Mouse (Mus musculus) thymus, adult 2 months (tissue): Measurements from ENCODE around the gene Mesd. TPM values are rescaled to one million over a fixed set of nuclear protein-coding genes. Genes with fewer than 3 reads are reported as not detected.

Experiments used
- DNase-seq: peaks from one replicate; pipeline ENCODE4 v3.0.0; 2021
- H3K27ac ChIP-seq: fragments of 200-500 bp; 2 replicates; pipeline ENCODE4 v1.5.1; 2012; ENCODE audit warnings: low read length, control low read depth; ENCODE audit not compliant: control insufficient read depth, insufficient read depth
- H3K27me3 ChIP-seq: fragments of 200-500 bp; 2 replicates; pipeline ENCODE4 v1.6.1; 2012; ENCODE audit warnings: mild to moderate bottlenecking, low read length, moderate library complexity, mixed read lengths; ENCODE audit not compliant: control insufficient read depth, insufficient read depth
- H3K36me3 ChIP-seq: fragments of 200-500 bp; 2 replicates; pipeline ENCODE4 v1.6.1; 2012; ENCODE audit warnings: mild to moderate bottlenecking, low read length, moderate library complexity; ENCODE audit not compliant: control insufficient read depth, insufficient read depth
- H3K4me1 ChIP-seq: fragments of 200-500 bp; replicated peaks from 2 replicates; pipeline ENCODE4 v1.6.1; 2012; ENCODE audit warnings: low read length; ENCODE audit not compliant: control insufficient read depth, insufficient read depth
- H3K4me3 ChIP-seq: fragments of 200-500 bp; 2 replicates; pipeline ENCODE4 v1.5.1; 2012; ENCODE audit warnings: mild to moderate bottlenecking, low read length, control low read depth, moderate library complexity; ENCODE audit not compliant: control insufficient read depth, insufficient read depth
- CTCF ChIP-seq: fragments of 200-500 bp; IDR thresholded peaks from 2 replicates; pipeline ENCODE4 v1.5.1; 2012; ENCODE audit warnings: mild to moderate bottlenecking, control low read depth, low read length, moderate library complexity, borderline replicate concordance; ENCODE audit not compliant: control insufficient read depth, poor library complexity, insufficient read depth; ENCODE audit errors: extremely low read depth
- POLR2A ChIP-seq: fragments of 200-500 bp; IDR thresholded peaks from 2 replicates; pipeline ENCODE4 v1.6.1; 2012; ENCODE audit warnings: mild to moderate bottlenecking, low read length, control low read depth, moderate library complexity; ENCODE audit not compliant: control insufficient read depth, poor library complexity, insufficient read depth; ENCODE audit errors: extremely low read depth
- whole genome bisulfite sequencing: fragments of 180-500 bp; shearing (Covaris S2); methylation state at CpG from one replicate; pipeline ENCODE4 v1.1.7; 2018; 5-methylcytosine and 5-hydroxymethylcytosine counted together
- polyA plus RNA-seq: library from polyadenylated mRNA; depleted of rRNA; stranded (reverse); fragments of >200 nt; gene quantifications from 2 replicates; pipeline ENCODE4 v1.2.3, GENCODE M21; 2012

The Mesd gene
- polyA plus RNA-seq, 1 experiment = 14.2 TPM

DNA sequence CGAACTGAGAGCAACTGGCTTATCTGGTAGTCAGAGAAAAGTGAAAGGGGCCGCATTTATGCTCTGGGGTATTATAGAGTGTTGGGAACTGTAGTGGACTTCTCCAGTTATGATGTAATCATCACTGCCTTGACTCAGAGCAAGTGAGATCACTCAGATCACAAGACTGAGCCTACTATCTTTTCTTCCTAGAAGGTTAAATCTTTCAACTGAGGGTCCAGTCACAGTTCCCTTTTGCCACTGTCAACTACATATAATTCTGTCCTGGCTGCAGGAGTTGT, 27.1 kb upstream of the Mesd start:
- H3K27ac ChIP-seq = no peak overlapping the region
- H3K27me3 ChIP-seq = no peaks in the 10 kb centered on the region
- no peak overlapping the region for H3K4me3 ChIP-seq
- TF ChIP-seq POLR2A = no peak
- TF ChIP-seq CTCF = no peak
- WGBS = 95% methylated on average over 2 of the region's 2 CpGs
- no peak for DNase-seq
- H3K36me3 ChIP-seq = no peaks in the 10 kb centered on the region
- H3K4me1 ChIP-seq = peaks cover 6% of the 10 kb centered on the region

GRCm38 (mm10) chr7:83857921-83858320, 26.3 kb upstream of the Mesd start:
- no peak overlapping the region for H3K27ac ChIP-seq
- H3K36me3 ChIP-seq = no peaks in the 10 kb centered on the region
- no peak overlapping the region for H3K4me3 ChIP-seq
- TF ChIP-seq POLR2A (no peak), CTCF (no peak)
- no peaks in the 10 kb centered on the region for H3K27me3 ChIP-seq
- 99% methylated on average over 3 of the region's 3 CpGs for WGBS
- H3K4me1 ChIP-seq = no peaks in the 10 kb centered on the region; the same call in 1 of the 2 replicates
- no peak for DNase-seq

DNA sequence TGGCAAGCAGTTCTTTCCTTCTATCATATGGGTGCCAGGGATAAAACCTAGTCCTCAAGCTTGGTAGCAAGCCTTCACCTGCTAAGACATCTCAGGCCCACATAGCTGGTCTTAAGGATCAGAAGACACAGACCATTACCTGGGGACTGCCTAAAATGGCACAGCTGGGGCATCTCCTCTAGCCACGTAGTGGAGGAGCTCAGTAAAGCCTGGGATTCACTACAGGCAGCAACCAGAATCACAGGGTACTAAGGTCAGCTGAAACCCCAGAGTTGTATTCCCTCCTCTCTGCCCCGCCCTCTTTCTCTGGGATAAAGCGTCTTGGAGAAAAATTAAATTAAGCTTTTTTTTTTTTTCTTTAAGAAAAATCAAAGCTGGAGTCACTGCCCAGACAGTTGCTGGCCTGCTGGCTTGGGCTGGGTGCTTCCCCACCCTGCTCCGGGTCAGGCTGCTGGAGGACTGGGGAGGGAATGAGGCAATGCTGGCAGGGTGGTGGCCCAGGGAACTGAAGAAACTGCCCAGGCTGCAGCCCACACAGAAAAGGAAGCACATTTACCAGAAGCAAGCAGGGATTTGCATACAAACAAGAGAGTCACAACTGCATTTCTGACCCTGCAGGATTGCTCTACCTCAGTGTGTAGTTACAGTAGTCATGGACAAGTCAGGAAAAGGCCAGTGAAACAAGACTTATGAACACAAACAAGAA, 24.7 kb upstream of the Mesd start:
- Histone ChIP-seq H3K27ac (no peak overlapping the region), H3K36me3 (no peaks in the 10 kb centered on the region), H3K27me3 (no peaks in the 10 kb centered on the region), H3K4me3 (no peak overlapping the region), H3K4me1 (no peaks in the 10 kb centered on the region)
- TF ChIP-seq POLR2A (no peak), CTCF (no peak)
- no peak for DNase-seq
- 88% methylated on average over 4 of the region's 4 CpGs for WGBS

DNA sequence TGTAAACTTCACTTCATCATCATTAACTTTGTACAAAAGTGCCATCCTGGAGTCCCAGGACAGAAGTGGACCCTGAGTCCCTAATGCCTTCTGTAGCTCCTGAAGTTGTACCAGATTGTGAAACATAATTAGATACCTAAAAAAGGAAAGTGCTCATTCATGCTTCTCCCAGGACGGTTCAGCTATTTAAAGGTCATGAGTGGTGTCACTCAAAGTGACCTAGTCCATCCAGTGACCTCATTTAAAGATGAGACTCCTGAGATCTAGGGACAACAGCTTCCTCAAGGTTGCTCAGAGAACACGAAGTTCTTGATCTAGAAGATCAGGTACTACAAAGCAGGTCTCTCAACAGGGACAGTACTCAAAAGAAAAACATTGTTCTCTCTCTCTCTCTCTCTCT, 20.7 kb upstream of the Mesd start:
- H3K27me3 ChIP-seq = no peaks in the 10 kb centered on the region
- TF ChIP-seq POLR2A (no peak), CTCF (no peak)
- H3K4me3 ChIP-seq = no peak overlapping the region
- no peak overlapping the region for H3K27ac ChIP-seq
- no peaks in the 10 kb centered on the region for H3K4me1 ChIP-seq
- H3K36me3 ChIP-seq = no peaks in the 10 kb centered on the region
- 59% methylated on average over 2 of the region's 2 CpGs for WGBS
- DNase-seq = no peak

- 92% methylated on average over 3 of the region's 3 CpGs for whole genome bisulfite sequencing
- Histone ChIP-seq H3K27me3 (no peaks in the 10 kb centered on the region), H3K4me3 (no peak overlapping the region), H3K4me1 (no peaks in the 10 kb centered on the region), H3K36me3 (no peaks in the 10 kb centered on the region), H3K27ac (no peak overlapping the region)
- DNase-seq = no peak
- TF ChIP-seq CTCF (no peak), POLR2A (no peak)
Measured at GRCm38 (mm10) chr7:83868200-83868599, 16.1 kb upstream of the Mesd start.

- Histone ChIP-seq H3K4me3 (no peak overlapping the region), H3K27ac (no peak overlapping the region), H3K4me1 (no peaks in the 10 kb centered on the region), H3K27me3 (no peaks in the 10 kb centered on the region), H3K36me3 (no peaks in the 10 kb centered on the region)
- TF ChIP-seq CTCF (no peak), POLR2A (no peak)
- 84% methylated on average over 5 of the region's 5 CpGs for WGBS
- DNase-seq = no peak
Measured at GRCm38 (mm10) chr7:83869839-83870543, 14.3 kb upstream of the Mesd start.
